Mouse (Mus musculus) liver, adult 2 months (tissue): Measurements from ENCODE around the gene Yif1a.

ENCODE experiments used
- CTCF ChIP-seq: fragments of 200-500 bp; IDR thresholded peaks from 2 replicates; pipeline ENCODE4 v1.5.1; 2011; ENCODE audit warnings: low read depth, low read length, control low read depth
- POLR2A ChIP-seq: fragments of 200-500 bp; IDR thresholded peaks from 2 replicates; pipeline ENCODE4 v1.6.1; 2011; ENCODE audit warnings: low read length, control low read depth; ENCODE audit not compliant: insufficient read depth; ENCODE audit errors: extremely low read depth

GRCm38 (mm10) chr19:5106731-5107191 lies 18.4 kb downstream of the Yif1a start, which contains the start of gene Rab1b:
- no peak for TF ChIP-seq CTCF
- 0 out of 2 replicates have a peak, but pooled peaks have one; percentile 25 for TF ChIP-seq POLR2A
